Mouse (Mus musculus) neural tube, embryonic 11.5 days (tissue): ENCODE data around the gene Ciao2a. TPM values are rescaled to one million over a fixed set of nuclear protein-coding genes. Genes with fewer than 3 reads are reported as not detected.

Source experiments
- ATAC-seq: fragments of 200-750 bp; cut with Nextera tagmentation; 2 replicates; pipeline ENCODE4 v1.8.0; 2017; ENCODE audit warnings: moderate number of reproducible peaks, mild to moderate bottlenecking, moderate TSS enrichment, moderate library complexity; ENCODE audit not compliant: insufficient read depth, low FRiP score, low TSS enrichment
- DNase-seq: peaks from one replicate; pipeline ENCODE4 v3.0.0-alpha.2; 2015; ENCODE audit warnings: low spot score
- H3K27ac ChIP-seq: fragments of 300-500 bp; sonication (generic); 2 replicates; pipeline ENCODE4 v1.5.1; 2014; ENCODE audit warnings: low read depth, mild to moderate bottlenecking, low read length
- H3K27me3 ChIP-seq: fragments of 300-500 bp; sonication (generic); 2 replicates; pipeline ENCODE4 v1.6.1; 2014; ENCODE audit warnings: mild to moderate bottlenecking, low read length, mixed read lengths; ENCODE audit not compliant: control insufficient read depth, insufficient read depth
- H3K36me3 ChIP-seq: fragments of 300-500 bp; sonication (generic); 2 replicates; pipeline ENCODE4 v1.6.1; 2014; ENCODE audit warnings: mild to moderate bottlenecking, low read length, moderate library complexity, mixed read lengths; ENCODE audit not compliant: control insufficient read depth, insufficient read depth
- H3K4me1 ChIP-seq: fragments of 300-500 bp; sonication (generic); 2 replicates; pipeline ENCODE4 v1.6.1; 2014; ENCODE audit warnings: low read length, mixed read lengths; ENCODE audit not compliant: control insufficient read depth, insufficient read depth
- H3K4me2 ChIP-seq: fragments of 300-500 bp; sonication (generic); 2 replicates; pipeline ENCODE4 v1.6.1; 2014; ENCODE audit warnings: low read depth, mild to moderate bottlenecking, moderate library complexity
- H3K4me3 ChIP-seq: fragments of 300-500 bp; sonication (generic); 2 replicates; pipeline ENCODE4 v1.5.1; 2014; ENCODE audit warnings: low read depth, low read length
- H3K9ac ChIP-seq: fragments of 300-500 bp; sonication (generic); 2 replicates; pipeline ENCODE4 v1.6.1; 2014; ENCODE audit warnings: mild to moderate bottlenecking, low read length
- H3K9me3 ChIP-seq: fragments of 300-500 bp; sonication (generic); 2 replicates; pipeline ENCODE4 v1.6.1; 2016; ENCODE audit warnings: low read length; ENCODE audit not compliant: control insufficient read depth
- WGBS: fragments of 180-500 bp; shearing (Covaris S2); extraction: QIAGEN DNeasy Blood & Tissue Kit; methylation state at CpG from one replicate; pipeline ENCODE4 v1.1.7; 2014; 5-methylcytosine and 5-hydroxymethylcytosine counted together
- polyA plus RNA-seq: library from polyadenylated mRNA; unstranded; fragments of >200 nt; fragmentation: Nextera tagmentation; extraction: Ambion mirVana; gene quantifications from 2 replicates; pipeline ENCODE4 v1.2.1, GENCODE M21; 2014

Ciao2a gene
- polyA plus RNA-seq, 1 experiment from 2014 or later = 126 TPM

- ATAC-seq = no peak
- Histone ChIP-seq H3K36me3 (no peaks in the 10 kb centered on the region), H3K9ac (no peak overlapping the region), H3K27me3 (peaks cover 6% of the 10 kb centered on the region), H3K4me2 (no peak overlapping the region), H3K4me1 (no peaks in the 10 kb centered on the region), H3K27ac (no peak overlapping the region), H3K9me3 (no peaks in the 10 kb centered on the region), H3K4me3 (no peak overlapping the region)
- no peak for DNase-seq
- 90% methylated on average over 2 of the region's 2 CpGs for WGBS
Measured at GRCm38 (mm10) chr9:66160155-66160554, 33.7 kb downstream of the Ciao2a start.

- WGBS = 82% methylated on average over 9 of the region's 9 CpGs
- peaks cover 6% of the 10 kb centered on the region for H3K27me3 ChIP-seq
- H3K36me3 ChIP-seq = no peaks in the 10 kb centered on the region
- H3K9ac ChIP-seq = no peak overlapping the region
- H3K4me2 ChIP-seq = no peak overlapping the region
- H3K9me3 ChIP-seq = no peaks in the 10 kb centered on the region
- ATAC-seq (no peak), DNase-seq (no peak)
- H3K4me1 ChIP-seq = no peaks in the 10 kb centered on the region
- no peak overlapping the region for H3K27ac ChIP-seq
- no peak overlapping the region for H3K4me3 ChIP-seq
Measured at GRCm38 (mm10) chr9:66162995-66163394, 36.6 kb downstream of the Ciao2a start.

DNA sequence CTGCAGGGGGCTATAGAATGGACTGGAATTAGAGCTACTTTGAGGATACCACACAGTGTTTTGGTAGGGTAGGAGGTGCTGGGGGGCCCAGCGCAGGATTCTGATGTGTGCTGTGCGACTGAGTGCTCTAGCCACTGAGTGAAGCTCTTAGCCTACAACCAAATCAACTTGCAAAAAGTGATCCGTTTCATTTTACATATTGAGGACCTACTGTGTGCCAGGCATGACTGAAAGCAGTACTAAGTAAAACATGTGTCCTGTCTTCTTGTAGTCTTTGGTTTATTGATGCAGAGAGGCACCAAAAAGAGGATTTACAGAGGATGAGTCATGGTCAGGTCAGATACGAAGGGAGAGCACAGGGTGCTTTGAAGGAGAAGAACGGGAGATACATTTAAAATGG is 40.8 kb downstream of the Ciao2a start:
- Histone ChIP-seq H3K9ac (no peak overlapping the region), H3K9me3 (no peaks in the 10 kb centered on the region), H3K4me1 (peaks cover 6% of the 10 kb centered on the region; the same call in 1 of the 2 replicates), H3K27me3 (no peaks in the 10 kb centered on the region), H3K36me3 (no peaks in the 10 kb centered on the region), H3K4me2 (no peak overlapping the region), H3K4me3 (no peak overlapping the region), H3K27ac (no peak overlapping the region)
- no peak for DNase-seq
- WGBS = 92% methylated on average over 5 of the region's 5 CpGs
- ATAC-seq = no peak

DNA sequence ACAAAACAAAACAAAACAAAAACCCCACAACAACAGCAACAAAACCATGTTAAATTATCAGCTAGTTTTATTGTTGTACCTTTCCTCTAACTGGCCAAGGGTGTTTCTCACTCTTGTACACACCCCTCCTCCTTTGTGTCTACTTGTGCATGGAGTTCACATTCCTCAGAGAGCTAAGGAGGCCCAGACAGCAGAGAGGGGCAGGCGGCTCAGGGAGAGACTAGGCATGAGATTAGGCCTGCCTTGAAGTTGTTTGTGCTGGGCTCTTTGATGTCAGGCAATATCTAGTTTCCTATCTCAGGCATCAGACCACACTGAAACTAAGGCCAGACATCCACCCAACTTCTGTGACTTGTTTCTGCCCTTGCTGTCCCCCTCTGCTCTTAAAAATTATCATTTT is 41.8 kb downstream of the Ciao2a start:
- H3K9ac ChIP-seq = no peak overlapping the region
- no peaks in the 10 kb centered on the region for H3K27me3 ChIP-seq
- H3K36me3 ChIP-seq = no peaks in the 10 kb centered on the region
- H3K27ac ChIP-seq = no peak overlapping the region
- H3K4me3 ChIP-seq = no peak overlapping the region
- ATAC-seq (no peak), DNase-seq (no peak)
- no peaks in the 10 kb centered on the region for H3K9me3 ChIP-seq
- peaks cover 6% of the 10 kb centered on the region; the same call in 1 of the 2 replicates for H3K4me1 ChIP-seq
- no peak overlapping the region for H3K4me2 ChIP-seq
- WGBS = 33% methylated on average over 1 of the region's 1 CpGs

GRCm38 (mm10) chr9:66170506-66170905 is 44.1 kb downstream of the Ciao2a start:
- Histone ChIP-seq H3K36me3 (no peaks in the 10 kb centered on the region), H3K27me3 (no peaks in the 10 kb centered on the region), H3K9ac (no peak overlapping the region), H3K9me3 (no peaks in the 10 kb centered on the region), H3K4me3 (no peak overlapping the region), H3K27ac (0 out of 2 replicates have a peak overlapping the region, but pooled peaks have one; percentile 15), H3K4me1 (peaks cover 6% of the 10 kb centered on the region; the same call in 1 of the 2 replicates), H3K4me2 (no peak overlapping the region)
- DNase-seq (peak; percentile 72), ATAC-seq (peak; percentile 83)
- WGBS = 15% methylated on average over 5 of the region's 5 CpGs

DNA sequence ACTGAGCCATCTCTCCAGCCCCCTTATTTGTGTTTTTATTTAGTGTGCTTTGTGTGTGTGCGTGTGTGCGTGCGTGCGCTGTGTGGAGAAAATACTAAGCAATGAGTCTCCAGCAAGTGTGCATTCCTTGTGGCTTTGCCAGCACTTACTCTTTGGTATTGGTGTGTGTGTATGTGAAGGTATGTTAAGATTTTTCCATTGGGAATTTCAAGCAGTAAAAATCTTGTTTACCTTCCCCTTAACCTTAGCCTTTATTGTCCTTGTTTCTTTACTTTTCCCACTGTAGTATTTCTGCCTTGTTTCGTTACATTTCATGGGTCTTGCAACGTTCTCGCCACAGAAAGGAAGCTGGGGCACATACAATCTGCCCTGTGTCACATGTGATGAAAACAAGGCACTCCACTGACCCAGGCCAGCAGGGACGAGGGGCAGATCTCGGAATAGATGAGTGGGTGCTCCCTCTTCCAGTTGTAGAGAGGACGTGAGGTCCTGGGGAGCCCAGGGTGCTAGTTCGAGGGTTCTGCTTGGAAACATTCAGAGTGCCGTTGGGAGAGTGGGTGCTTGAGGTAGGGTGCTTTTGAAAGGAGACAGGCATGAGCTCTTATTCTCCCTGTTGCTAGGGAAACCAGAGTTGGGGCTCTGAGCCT is 45.0 kb downstream of the Ciao2a start:
- peaks cover 6% of the 10 kb centered on the region; the same call in 1 of the 2 replicates for H3K4me1 ChIP-seq
- no peak overlapping the region for H3K9ac ChIP-seq
- H3K4me2 ChIP-seq = no peak overlapping the region
- H3K27ac ChIP-seq = peak overlapping the region; percentile 27; the same call in 1 of the 2 replicates
- no peaks in the 10 kb centered on the region for H3K36me3 ChIP-seq
- H3K27me3 ChIP-seq = no peaks in the 10 kb centered on the region
- no peak for ATAC-seq
- no peak for DNase-seq
- 58% methylated on average over 12 of the region's 12 CpGs for WGBS
- no peaks in the 10 kb centered on the region for H3K9me3 ChIP-seq
- no peak overlapping the region for H3K4me3 ChIP-seq

DNA sequence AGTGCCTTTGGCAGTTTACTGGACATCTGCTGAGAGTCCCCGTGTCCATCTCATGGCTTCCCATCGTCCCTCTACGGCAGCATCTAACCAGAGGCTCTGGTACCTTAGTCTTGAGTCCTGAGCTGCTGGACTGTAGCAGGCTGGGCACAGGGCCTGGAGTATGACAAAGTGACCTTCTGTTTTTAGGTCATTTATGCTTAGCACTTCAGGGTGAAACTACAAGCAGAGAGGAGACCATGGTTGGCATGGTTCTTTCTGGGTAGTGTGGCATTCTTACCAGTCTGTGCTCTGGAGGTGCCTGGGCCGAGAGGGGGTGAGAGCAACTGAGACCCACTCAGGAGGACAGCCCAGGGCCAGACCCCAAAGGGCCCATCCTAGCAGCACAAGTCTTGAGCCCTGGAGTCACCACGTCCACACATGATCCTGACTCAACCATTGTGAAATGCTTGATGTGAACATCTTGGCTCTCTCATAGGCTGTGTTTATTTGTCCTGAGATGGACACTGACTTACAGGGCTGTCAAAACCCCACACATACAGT is 47.0 kb downstream of the Ciao2a start:
- Histone ChIP-seq H3K27ac (no peak overlapping the region), H3K9ac (no peak overlapping the region), H3K4me2 (no peak overlapping the region), H3K27me3 (no peaks in the 10 kb centered on the region), H3K9me3 (no peaks in the 10 kb centered on the region), H3K4me1 (peaks cover 6% of the 10 kb centered on the region; the same call in 1 of the 2 replicates), H3K36me3 (no peaks in the 10 kb centered on the region), H3K4me3 (no peak overlapping the region)
- DNase-seq (no peak), ATAC-seq (no peak)
- WGBS = 93% methylated on average over 5 of the region's 5 CpGs

GRCm38 (mm10) chr9:66174985-66175384 is 48.6 kb downstream of the Ciao2a start:
- Histone ChIP-seq H3K27me3 (no peaks in the 10 kb centered on the region), H3K27ac (no peak overlapping the region), H3K4me1 (peaks cover 6% of the 10 kb centered on the region; the same call in 1 of the 2 replicates), H3K4me2 (no peak overlapping the region), H3K36me3 (no peaks in the 10 kb centered on the region), H3K9ac (no peak overlapping the region), H3K4me3 (no peak overlapping the region), H3K9me3 (no peaks in the 10 kb centered on the region)
- no peak for DNase-seq
- 89% methylated on average over 3 of the region's 3 CpGs for WGBS
- no peak for ATAC-seq

- ATAC-seq (no peak), DNase-seq (no peak)
- H3K9me3 ChIP-seq = no peaks in the 10 kb centered on the region
- H3K4me3 ChIP-seq = no peak overlapping the region
- H3K27me3 ChIP-seq = no peaks in the 10 kb centered on the region
- H3K36me3 ChIP-seq = no peaks in the 10 kb centered on the region
- H3K9ac ChIP-seq = no peak overlapping the region
- 25% methylated on average over 1 of the region's 1 CpGs for WGBS
- no peak overlapping the region for H3K27ac ChIP-seq
- H3K4me1 ChIP-seq = no peaks in the 10 kb centered on the region
- H3K4me2 ChIP-seq = no peak overlapping the region
Measured at GRCm38 (mm10) chr9:66177975-66178374, 51.6 kb downstream of the Ciao2a start.
